Mouse (Mus musculus): ENCODE measurements around the gene Col1a2. TPM values are rescaled to one million over a fixed set of nuclear protein-coding genes. Genes with fewer than 3 reads are reported as not detected.

The Col1a2 gene
- total and polyA plus RNA-seq, 2 experiments from 2014 or later = 63.5 to 93.7 TPM

DNA sequence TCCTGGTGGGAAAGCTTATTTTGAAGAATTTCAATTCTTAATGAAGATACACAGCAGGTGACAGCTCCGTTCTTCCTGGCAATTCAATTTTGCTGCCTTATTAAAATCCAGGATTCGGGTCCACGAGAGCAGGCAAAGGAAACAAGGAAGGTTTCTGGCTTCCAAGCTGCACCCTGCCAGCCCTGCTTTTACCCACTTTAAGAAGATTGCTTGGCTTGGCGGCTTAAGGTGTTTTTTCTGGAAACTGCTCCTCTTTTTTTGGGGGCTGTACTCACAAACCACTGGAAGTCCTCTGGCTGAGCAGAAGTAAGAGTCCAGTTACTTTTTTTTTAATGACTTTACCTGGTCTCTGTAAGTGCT lies 21.1 kb upstream of the Col1a2 start:
- 31% methylated on average over 4 of the region's 4 CpGs for WGBS
- no peaks in the 10 kb centered on the region for H3K9me3 ChIP-seq (ENCODE audit: low read length)
- DNase-seq (ENCODE audit: low spot score) = no peak
- no peaks in the 10 kb centered on the region for H3K27me3 ChIP-seq (ENCODE audit: insufficient read depth, low read length)
- TF ChIP-seq CTCF (IDR thresholded peaks at IDR 0.05) = no peak
- no peak overlapping the region for H3K4me3 ChIP-seq (ENCODE audit: low read depth, low read length)
- ATAC-seq (ENCODE audit: low FRiP score) = no peak
- no peaks in the 10 kb centered on the region for H3K36me3 ChIP-seq (ENCODE audit: insufficient read depth, low read length)
- H3K9ac ChIP-seq (replicated peaks; ENCODE audit: low read length, poor library complexity, severe bottlenecking) = no peak overlapping the region
- H3K4me1 ChIP-seq (ENCODE audit: insufficient read depth, low read length) = no peaks in the 10 kb centered on the region
- H3K4me2 ChIP-seq (ENCODE audit: low read depth, low read length, poor library complexity, severe bottlenecking) = no peak overlapping the region
- H3K27ac ChIP-seq (ENCODE audit: low read depth, low read length) = no peak overlapping the region

- Histone ChIP-seq H3K27me3 (ENCODE audit: insufficient read depth, low read length) (no peaks in the 10 kb centered on the region), H3K4me2 (ENCODE audit: low read depth, low read length, poor library complexity, severe bottlenecking) (no peak overlapping the region), H3K4me3 (ENCODE audit: low read depth, low read length) (no peak overlapping the region), H3K9ac (replicated peaks; ENCODE audit: low read length, poor library complexity, severe bottlenecking) (no peak overlapping the region), H3K27ac (ENCODE audit: low read depth, low read length) (no peak overlapping the region), H3K4me1 (ENCODE audit: insufficient read depth, low read length) (no peaks in the 10 kb centered on the region), H3K9me3 (ENCODE audit: low read length) (no peaks in the 10 kb centered on the region), H3K36me3 (ENCODE audit: insufficient read depth, low read length) (no peaks in the 10 kb centered on the region)
- ATAC-seq (ENCODE audit: low FRiP score) = no peak
- TF ChIP-seq CTCF (IDR thresholded peaks at IDR 0.05) = no peak
- 68% methylated on average over 7 of the region's 7 CpGs for WGBS
- no peak for DNase-seq (ENCODE audit: low spot score)
These were observed 20.5 kb upstream of the Col1a2 start for GRCm38 (mm10) chr6:4483937-4484601.

DNA sequence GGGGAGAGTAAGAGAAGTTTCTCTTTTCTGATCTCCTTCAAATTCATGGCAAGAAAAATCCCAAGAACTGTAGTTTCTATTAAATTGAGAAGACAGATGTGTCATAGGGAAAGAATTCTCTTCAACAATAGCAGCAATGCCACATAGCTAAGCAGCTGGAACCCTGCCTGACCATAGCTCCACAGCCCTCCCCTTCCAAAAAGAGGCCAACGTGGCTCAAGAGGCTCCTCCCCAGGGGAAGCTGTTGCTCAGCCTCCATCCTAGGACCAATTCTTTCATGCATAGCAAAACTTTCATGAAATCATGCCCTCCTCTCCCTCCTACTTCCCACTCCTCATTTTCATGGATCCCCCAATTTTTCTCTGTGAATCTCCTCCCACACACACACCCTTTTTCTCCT lies 16.3 kb upstream of the Col1a2 start:
- 19% methylated on average over 1 of the region's 1 CpGs for WGBS
- Histone ChIP-seq H3K4me1 (ENCODE audit: insufficient read depth, low read length) (no peaks in the 10 kb centered on the region), H3K4me2 (ENCODE audit: low read depth, low read length, poor library complexity, severe bottlenecking) (no peak overlapping the region), H3K9me3 (ENCODE audit: low read length) (no peaks in the 10 kb centered on the region), H3K9ac (replicated peaks; ENCODE audit: low read length, poor library complexity, severe bottlenecking) (no peak overlapping the region), H3K27me3 (ENCODE audit: insufficient read depth, low read length) (no peaks in the 10 kb centered on the region), H3K36me3 (ENCODE audit: insufficient read depth, low read length) (no peaks in the 10 kb centered on the region), H3K27ac (ENCODE audit: low read depth, low read length) (no peak overlapping the region), H3K4me3 (ENCODE audit: low read depth, low read length) (no peak overlapping the region)
- no peak for TF ChIP-seq CTCF (IDR thresholded peaks at IDR 0.05)
- DNase-seq (ENCODE audit: low spot score) (peak; percentile 34), ATAC-seq (ENCODE audit: low FRiP score) (no peak)

DNA sequence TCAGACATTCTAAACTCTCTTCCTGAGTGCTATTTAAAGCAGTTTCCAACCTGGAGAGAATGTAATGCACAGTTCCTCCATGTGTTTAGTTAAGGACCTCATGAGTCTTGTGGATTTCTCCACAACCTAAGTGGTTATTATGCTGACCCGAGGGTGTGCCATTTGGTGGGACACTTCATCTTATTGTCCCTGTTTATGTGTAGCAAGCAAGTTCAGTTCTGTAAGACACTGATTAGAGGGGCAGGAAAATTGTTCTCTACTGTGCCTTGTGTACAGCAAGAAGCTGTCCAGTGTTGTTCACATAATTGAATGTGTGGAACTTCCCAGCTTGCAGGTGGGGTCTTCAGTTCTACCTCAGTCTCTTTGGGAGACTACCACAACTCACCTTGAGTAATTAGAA lies 15.6 kb upstream of the Col1a2 start:
- no peaks in the 10 kb centered on the region for H3K9me3 ChIP-seq (ENCODE audit: low read length)
- H3K4me2 ChIP-seq (ENCODE audit: low read depth, low read length, poor library complexity, severe bottlenecking) = no peak overlapping the region
- ATAC-seq (ENCODE audit: low FRiP score) = no peak
- no peak for DNase-seq (ENCODE audit: low spot score)
- H3K27me3 ChIP-seq (ENCODE audit: insufficient read depth, low read length) = no peaks in the 10 kb centered on the region
- no peak overlapping the region for H3K4me3 ChIP-seq (ENCODE audit: low read depth, low read length)
- no peaks in the 10 kb centered on the region for H3K4me1 ChIP-seq (ENCODE audit: insufficient read depth, low read length)
- H3K36me3 ChIP-seq (ENCODE audit: insufficient read depth, low read length) = no peaks in the 10 kb centered on the region
- H3K27ac ChIP-seq (ENCODE audit: low read depth, low read length) = no peak overlapping the region
- no peak overlapping the region for H3K9ac ChIP-seq (replicated peaks; ENCODE audit: low read length, poor library complexity, severe bottlenecking)
- TF ChIP-seq CTCF (IDR thresholded peaks at IDR 0.05) = no peak
- WGBS = 77% methylated on average over 1 of the region's 1 CpGs

DNA sequence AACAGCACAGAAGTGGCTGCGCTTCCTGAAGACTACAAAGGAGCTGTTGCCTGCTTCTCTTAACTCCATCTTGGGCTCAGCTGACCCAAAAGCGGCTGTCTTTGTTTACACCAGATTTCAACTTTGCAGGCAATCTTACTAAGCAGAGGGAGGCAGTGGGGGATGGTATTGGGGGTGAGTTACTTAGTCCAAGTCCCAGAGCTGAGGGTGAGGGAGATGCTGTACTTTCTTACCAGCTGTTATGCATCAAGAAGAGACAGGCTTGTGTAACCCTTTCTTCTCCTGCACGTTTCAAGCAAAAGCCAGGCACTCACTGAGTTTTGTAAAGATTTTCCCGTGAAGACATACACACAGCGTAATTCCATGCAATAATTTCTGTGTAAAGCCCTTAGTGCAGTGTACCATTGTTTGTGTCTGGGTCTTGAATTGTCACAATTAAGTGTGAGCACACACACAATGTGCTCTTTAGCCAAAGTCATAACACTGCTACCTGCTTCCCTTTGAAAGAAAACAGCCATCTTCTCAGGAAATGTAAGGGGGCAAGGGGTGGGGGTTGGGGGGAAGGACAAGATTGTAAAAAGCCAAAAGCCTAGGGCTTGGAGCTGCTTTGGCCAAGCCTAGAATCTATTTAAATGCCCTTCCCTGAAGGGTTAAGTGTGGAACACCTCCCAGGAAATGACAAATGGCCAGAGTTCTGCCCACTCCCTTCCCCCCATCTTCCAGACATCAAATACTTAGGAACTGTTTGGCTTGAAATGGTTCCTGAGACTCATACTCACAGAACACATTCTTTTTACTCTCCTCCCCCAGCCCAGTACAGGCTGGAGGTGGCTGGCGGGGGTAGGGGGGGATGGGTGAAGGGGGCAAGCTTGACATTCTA lies 15.0 kb upstream of the Col1a2 start:
- peak; percentile 43 for DNase-seq (ENCODE audit: low spot score)
- no peak overlapping the region for H3K4me2 ChIP-seq (ENCODE audit: low read depth, low read length, poor library complexity, severe bottlenecking)
- H3K9me3 ChIP-seq (ENCODE audit: low read length) = no peaks in the 10 kb centered on the region
- no peak overlapping the region for H3K27ac ChIP-seq (ENCODE audit: low read depth, low read length)
- H3K4me1 ChIP-seq (ENCODE audit: insufficient read depth, low read length) = no peaks in the 10 kb centered on the region
- no peak for ATAC-seq (ENCODE audit: low FRiP score)
- no peak overlapping the region for H3K9ac ChIP-seq (replicated peaks; ENCODE audit: low read length, poor library complexity, severe bottlenecking)
- WGBS = 55% methylated on average over 6 of the region's 6 CpGs
- H3K27me3 ChIP-seq (ENCODE audit: insufficient read depth, low read length) = no peaks in the 10 kb centered on the region
- TF ChIP-seq CTCF (IDR thresholded peaks at IDR 0.05) = no peak
- H3K36me3 ChIP-seq (ENCODE audit: insufficient read depth, low read length) = no peaks in the 10 kb centered on the region
- H3K4me3 ChIP-seq (ENCODE audit: low read depth, low read length) = no peak overlapping the region

- WGBS = 79% methylated on average over 2 of the region's 2 CpGs
- H3K9me3 ChIP-seq (ENCODE audit: low read length) = no peaks in the 10 kb centered on the region
- H3K4me3 ChIP-seq (ENCODE audit: low read depth, low read length) = no peak overlapping the region
- ATAC-seq (ENCODE audit: low FRiP score) (no peak), DNase-seq (ENCODE audit: low spot score) (no peak)
- H3K9ac ChIP-seq (replicated peaks; ENCODE audit: low read length, poor library complexity, severe bottlenecking) = no peak overlapping the region
- H3K4me1 ChIP-seq (ENCODE audit: insufficient read depth, low read length) = no peaks in the 10 kb centered on the region
- no peak overlapping the region for H3K4me2 ChIP-seq (ENCODE audit: low read depth, low read length, poor library complexity, severe bottlenecking)
- no peak overlapping the region for H3K27ac ChIP-seq (ENCODE audit: low read depth, low read length)
- no peaks in the 10 kb centered on the region for H3K36me3 ChIP-seq (ENCODE audit: insufficient read depth, low read length)
- TF ChIP-seq CTCF (IDR thresholded peaks at IDR 0.05) = no peak
- no peaks in the 10 kb centered on the region; the same call in 1 of the 2 replicates for H3K27me3 ChIP-seq (ENCODE audit: insufficient read depth, low read length)
These were observed 10.9 kb upstream of the Col1a2 start for GRCm38 (mm10) chr6:4493666-4494065.
